Mouse (Mus musculus): ENCODE results near the gene Fignl1.

DNA sequence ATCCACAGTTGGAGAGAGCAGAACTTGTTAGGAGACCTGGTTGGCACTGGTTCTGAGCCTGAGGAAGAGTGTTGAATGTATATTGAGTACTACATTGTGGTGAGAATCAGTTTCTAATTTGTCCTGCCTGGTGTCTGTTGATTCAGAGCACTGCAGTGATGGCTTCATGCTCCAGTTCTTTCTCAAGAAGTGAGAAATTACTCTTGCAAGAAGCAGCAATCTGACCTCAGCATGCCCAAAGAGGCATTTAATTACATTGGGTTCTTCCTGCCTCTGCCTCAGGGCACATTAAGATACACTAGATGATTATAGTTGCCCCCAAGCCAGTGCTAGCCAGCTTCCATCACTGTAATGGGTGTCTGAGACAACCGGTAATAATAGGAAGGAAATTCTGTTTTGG is 49.9 kb downstream of the Fignl1 start:
- TF ChIP-seq POLR2A (IDR thresholded peaks at IDR 0.05; ENCODE audit: insufficient read depth, low read length) (no peak), EP300 (IDR thresholded peaks at IDR 0.05; ENCODE audit: insufficient read depth, low read depth, low read length) (no peak)
